Mouse (Mus musculus) lung, postnatal 25 days (tissue): ENCODE data around the gene Piezo1.
A peak's percentile ranks its signal among the peaks of the same experiment; 100 is the strongest.

ENCODE experiments used
- DNase-seq: peaks from one replicate; pipeline ENCODE4 v3.0.0; 2022; ENCODE audit warnings: low spot score

Gene Piezo1

GRCm38 (mm10) chr8:122457171-122457570, 94.0 kb downstream of the Piezo1 start:
- no peak for DNase-seq

DNA sequence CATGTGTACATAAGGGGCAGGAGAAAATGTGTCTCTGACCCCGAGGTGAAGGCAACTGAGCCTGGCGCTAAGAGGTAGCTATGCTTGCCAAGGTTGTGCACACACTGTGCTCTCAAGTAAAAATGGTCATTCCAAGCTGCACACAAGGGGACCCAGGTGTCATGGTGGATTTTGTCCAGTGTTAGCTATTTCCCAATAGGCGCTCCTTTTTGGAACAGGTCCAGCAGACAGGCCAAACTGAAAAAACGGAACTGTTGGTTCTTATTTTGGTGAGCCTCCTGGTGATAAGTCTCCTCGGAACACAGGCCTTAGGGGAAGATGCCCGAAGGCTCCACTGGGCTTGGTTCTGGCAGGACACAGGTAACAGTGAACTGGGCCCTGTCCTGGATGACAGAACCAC, 96.7 kb downstream of the Piezo1 start:
- DNase-seq, result no peak

DNA sequence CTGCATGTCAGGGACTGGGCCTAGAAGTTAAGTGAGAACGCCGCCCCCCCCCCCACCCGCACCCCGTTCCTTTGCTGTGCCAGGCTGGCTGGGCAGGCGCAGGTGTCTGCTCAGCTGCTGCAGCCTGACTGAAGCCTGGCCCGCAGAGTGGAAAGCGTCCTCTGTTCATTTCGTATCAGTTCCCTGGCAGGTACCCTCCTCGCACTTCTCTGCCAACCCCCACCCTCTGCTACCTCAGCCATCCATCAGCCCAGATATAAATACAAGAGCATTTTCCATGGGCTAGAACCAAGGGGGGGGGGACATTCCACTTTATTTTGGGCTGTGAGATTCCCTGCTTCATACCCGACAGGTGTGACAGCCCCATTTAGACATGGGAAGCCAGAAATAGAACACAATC, 99.0 kb downstream of the Piezo1 start:
- DNase-seq, result no peak

GRCm38 (mm10) chr8:122451161-122451703, 99.9 kb downstream of the Piezo1 start:
- DNase-seq, result no peak

GRCm38 (mm10) chr8:122445203-122445602, 105.9 kb downstream of the Piezo1 start:
- no peak for DNase-seq

GRCm38 (mm10) chr8:122444058-122444748, 106.9 kb downstream of the Piezo1 start:
- peak; percentile 94 for DNase-seq

DNA sequence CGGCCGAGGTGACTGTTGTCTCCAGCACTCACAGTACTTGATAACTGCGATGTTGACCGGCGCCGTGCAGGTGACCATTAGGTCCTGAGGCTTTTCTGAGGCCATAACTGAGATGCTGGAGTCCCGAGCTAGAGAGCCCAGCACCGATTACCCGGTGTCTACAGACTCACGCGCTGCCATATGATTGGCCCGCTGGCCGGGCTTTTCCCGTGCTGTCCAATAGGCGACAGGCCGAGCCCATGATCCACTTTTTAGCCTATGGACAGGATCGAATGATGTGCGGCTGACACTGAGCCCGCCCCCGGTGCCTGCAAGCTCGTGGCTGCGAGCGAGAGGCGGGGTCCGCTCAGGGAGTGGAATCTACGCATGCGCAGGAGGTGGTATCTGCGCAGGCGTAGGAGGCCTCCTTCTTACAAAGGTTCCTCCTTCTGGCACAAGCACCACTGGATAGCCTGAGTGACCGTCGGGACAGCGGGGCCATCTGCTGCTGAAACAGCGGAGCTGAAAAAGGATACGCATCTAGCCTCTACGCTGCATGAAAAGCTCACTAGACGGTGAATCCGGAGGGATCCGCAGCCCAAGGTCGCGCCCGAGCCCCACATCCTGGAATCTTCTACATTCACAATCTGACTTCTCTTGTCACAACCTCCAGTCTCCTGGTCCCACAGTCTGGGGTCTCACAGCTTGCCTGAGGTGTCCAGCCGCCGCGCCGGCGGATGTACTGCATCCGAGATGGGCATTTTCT, 107.7 kb downstream of the Piezo1 start, which contains the start of gene Mvd:
Gene Mvd, minus strand, starts transcription at position 161 of the 745 bp plus-strand sequence.
- peak; percentile 100 for DNase-seq

DNA sequence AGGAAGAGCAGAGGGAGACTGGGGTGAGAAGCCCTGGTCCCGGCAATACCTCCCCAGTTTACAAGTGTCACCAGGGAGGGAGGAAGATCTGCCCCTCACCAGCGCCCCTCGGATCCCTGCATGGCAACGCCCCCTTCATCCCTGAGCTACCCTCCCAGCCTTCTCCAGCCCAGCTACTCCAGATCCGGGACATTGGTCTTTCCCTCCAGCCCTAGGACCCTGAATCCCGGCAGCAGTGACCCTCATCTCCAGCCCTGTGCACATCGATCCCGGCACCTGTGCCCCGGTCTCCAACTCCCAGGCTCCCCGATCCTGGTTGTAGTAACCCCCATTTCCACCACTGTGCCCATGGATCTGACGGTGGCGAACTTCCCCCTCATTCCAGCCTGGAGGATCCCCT, 108.3 kb downstream of the Piezo1 start:
- no peak for DNase-seq

- no peak for DNase-seq
Measured at GRCm38 (mm10) chr8:122442356-122442755, 108.8 kb downstream of the Piezo1 start.

GRCm38 (mm10) chr8:122441326-122441725, 109.8 kb downstream of the Piezo1 start:
- no peak for DNase-seq

GRCm38 (mm10) chr8:122439336-122439735, 111.8 kb downstream of the Piezo1 start:
- DNase-seq, result no peak

GRCm38 (mm10) chr8:122437708-122438331, 113.3 kb downstream of the Piezo1 start:
- no peak for DNase-seq

DNA sequence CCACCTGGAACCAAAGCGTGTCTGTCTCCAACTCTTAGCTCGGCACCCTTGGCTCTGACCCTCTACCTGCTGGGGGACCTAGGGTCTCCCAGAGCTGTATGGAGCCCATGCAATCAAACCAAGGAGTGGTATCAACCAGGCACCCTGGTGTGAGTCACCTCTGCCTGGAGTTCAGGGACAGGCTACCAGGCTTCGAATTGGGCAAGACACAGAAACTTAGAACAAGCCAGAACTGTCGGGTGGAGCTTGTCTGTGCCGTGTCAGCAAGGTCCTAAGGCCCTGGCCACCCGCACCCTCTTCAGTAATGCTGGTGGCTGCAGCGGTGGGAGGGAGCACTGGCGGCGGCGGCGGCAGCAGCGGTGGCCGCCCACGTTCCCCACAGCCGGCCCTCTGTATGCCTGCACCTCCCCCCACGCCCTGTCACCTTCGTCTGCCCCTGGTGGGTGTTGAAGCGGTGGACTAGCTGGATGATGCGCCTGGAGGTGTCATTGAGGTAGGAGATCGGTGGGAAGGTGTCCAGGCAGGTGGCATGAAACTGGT, 114.5 kb downstream of the Piezo1 start:
- no peak for DNase-seq

DNA sequence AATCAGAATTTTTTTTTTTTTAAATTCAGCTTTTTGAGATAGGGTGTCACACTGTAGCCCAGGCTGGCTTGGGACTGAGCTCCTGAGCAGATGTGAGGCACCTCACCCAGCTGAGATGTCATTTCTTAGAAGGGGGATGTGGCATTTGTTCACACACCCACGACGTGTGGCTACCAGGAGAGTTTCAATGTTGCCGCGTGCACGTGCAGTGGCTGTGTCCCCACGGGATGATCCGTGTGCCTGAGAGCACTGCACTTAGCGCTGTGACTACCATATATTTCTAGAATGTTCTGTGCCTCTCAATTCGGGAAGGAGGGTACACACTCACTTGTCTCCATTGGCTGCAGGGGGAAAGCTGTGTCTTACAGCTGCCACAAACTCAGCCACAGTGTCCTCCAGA, 115.0 kb downstream of the Piezo1 start:
- no peak for DNase-seq

DNA sequence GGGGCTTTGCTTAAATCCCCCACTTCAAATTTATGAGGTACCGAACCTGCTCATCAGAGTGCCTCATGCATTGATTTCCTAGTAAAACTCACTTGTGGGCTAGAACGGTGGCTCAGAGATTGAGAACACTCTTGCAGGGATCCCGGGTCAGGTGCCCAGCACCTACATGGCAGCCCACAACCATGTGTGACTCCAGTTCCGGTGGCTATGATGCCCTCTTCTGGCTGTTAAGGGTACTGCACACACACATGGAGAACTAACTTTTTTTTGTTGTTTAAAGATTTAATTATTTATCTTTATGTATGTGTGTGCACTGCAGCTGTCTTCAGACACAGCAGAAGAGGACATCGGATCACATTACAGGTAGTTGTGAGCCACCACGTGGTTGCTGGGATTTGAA, 115.8 kb downstream of the Piezo1 start:
- no peak for DNase-seq

- DNase-seq, result no peak
Measured at GRCm38 (mm10) chr8:122433269-122433905, 117.7 kb downstream of the Piezo1 start.

DNA sequence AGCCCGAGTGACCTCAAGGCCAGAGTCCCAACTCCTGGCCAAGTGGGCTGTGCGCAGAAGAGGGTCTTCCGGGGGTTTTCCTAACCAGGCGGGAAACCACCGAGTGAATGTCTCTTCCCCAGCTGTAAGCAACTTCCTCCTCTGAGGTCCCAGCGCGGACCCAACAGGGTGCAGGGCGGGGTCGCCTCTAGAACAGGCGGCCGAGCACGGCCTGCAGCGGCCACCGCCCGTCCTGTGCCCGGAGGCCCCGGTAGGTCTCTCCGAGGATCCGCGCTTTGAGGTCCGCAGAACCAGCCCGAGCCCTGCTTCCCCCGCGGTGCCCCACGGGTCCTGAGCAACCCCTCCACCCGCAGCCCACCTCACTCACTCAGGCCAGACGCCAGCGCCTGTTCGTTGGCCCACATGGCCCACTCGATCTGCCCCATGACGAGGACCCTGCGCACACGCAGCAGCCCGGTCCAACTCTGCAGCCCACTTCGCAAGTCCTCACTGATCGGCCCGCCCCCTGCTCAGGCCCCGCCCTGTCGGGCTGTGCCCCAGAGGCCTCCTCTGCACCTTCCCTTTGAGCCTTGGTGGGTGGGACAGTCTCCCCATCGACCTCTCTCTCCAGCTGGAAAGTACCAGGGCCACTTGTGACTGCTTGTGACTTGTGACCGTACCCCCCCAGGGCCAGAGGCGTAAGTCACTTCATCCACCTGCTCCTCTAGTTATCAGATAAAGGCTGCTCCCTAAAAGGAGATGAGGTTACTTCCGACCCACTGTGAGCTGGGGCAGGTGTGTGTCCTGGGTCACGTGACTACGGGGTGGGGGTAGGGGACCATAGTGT, 118.5 kb downstream of the Piezo1 start, which contains the start of gene Cyba:
Gene Cyba, minus strand, starts transcription at position 488 of the 826 bp plus-strand sequence.
- peak; percentile 89 for DNase-seq
